Mouse (Mus musculus) Patski (cell line): ENCODE data around the gene Rpl21. TPM values are rescaled to one million over a fixed set of nuclear protein-coding genes. Genes with fewer than 3 reads are reported as not detected.
"Not testable (repeated sequence)": the region's sequence is repeated elsewhere in the genome, so short reads cannot be mapped to it uniquely, and the experiment has no call there.

Experiments
- ATAC-seq: fragments of 100-300 bp; one replicate; pipeline ENCODE4 v1.8.0; 2021
- CTCF ChIA-PET: fragments of 350-600 bp; sonication (Branson Sonifier 250); formaldehyde crosslinking; loops from one replicate; lab custom pipeline; 2022; ENCODE audit warnings: inconsistent platforms; lab: Charles Lee
- POLR2A ChIA-PET: fragments of 350-600 bp; sonication (Branson Sonifier 250); formaldehyde crosslinking; loops from one replicate; lab custom pipeline; 2022; ENCODE audit warnings: antibody characterized with exemption, inconsistent platforms; lab: Charles Lee
- DNase-seq: peaks from one replicate; pipeline ENCODE4 v3.0.0-alpha.2; 2011; ENCODE audit warnings: low read depth, low spot score
- H3K27me3 ChIP-seq: fragments of 371-371 bp; one replicate; pipeline ENCODE4 v1.5.1; 2021
- CTCF ChIP-seq: fragments of 100-300 bp; IDR thresholded peaks from one replicate; pipeline ENCODE4 v1.5.1; 2021
- in situ Hi-C: fragments of 300-500 bp; cut with MboI; formaldehyde crosslinking; loops from 3 replicates; pipeline ENCODE4 v1.11.1; 2018; ENCODE audit warnings: low pct_unique_long_range_greater_than_20kb, mixed read lengths
- polyA plus RNA-seq: library from polyadenylated mRNA; unstranded; gene quantifications from one replicate; pipeline ENCODE4 v1.2.3, GENCODE M21; 2021

Rpl21 gene
- polyA plus RNA-seq, 1 experiment from 2014 or later, result 581 TPM

- in situ Hi-C loops, result loop anchor here (25.0 kb wide), 1 partner anchor 472 kb away; the partner anchor contains the start of gene Wasf3
- H3K27me3 ChIP-seq, result no peaks in the 10 kb centered on the region
- DNase-seq (no peak), ATAC-seq (no peak)
- POLR2A ChIA-PET, result no interaction called here
- CTCF ChIA-PET, result interaction anchor here (1.0 to 1.4 kb wide), 2 partner anchors 10 to 168 kb away, joined by 4 read pairs; no protein-coding TSS in a partner anchor
- no peak for TF ChIP-seq CTCF
Observed at GRCm38 (mm10) chr5:146859246-146859645, 26.6 kb downstream of the Rpl21 start.

DNA sequence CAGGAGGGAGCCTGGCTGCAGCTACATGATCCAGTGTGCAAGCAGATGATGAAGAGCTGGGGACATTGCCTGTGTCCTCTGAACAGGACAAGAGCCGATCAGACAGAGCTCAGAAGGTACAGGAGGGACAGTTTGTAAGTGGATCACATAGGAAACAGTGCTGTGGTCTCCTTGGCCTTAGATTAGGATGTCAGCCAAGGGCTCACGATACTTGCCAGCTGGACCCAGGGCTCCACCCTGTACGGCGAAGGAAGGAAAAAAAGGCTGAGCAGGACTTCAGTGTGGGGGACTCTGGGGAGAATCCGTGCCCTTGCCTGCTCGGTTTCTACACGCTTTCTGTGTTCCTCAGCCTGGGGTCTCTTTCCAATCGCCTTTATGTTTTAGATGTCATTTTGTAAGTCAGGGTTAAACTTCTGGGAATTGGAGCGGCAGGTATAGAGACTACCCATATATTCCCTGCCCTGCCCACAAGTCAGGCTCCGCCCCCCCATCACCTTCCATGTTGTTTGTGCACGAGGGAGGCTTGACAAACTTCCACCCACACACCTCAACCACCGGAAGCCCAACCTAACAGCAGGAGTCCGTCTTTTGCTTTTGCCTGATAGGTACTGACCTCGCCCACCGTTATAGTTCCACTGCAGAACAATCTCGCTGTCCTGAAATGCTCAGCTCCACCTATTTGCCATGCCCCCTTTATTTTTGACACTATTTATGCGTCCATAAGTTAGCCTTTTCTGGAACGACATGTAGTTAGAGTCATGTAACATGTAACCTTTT lies 27.7 kb downstream of the Rpl21 start:
- H3K27me3 ChIP-seq, result no peaks in the 10 kb centered on the region
- ATAC-seq (no peak), DNase-seq (no peak)
- POLR2A ChIA-PET, result no interaction called here
- CTCF ChIA-PET, result no interaction called here
- no peak for TF ChIP-seq CTCF
- in situ Hi-C loops, result loop anchor here (25.0 kb wide), 1 partner anchor 473 kb away; the partner anchor contains the start of gene Wasf3

DNA sequence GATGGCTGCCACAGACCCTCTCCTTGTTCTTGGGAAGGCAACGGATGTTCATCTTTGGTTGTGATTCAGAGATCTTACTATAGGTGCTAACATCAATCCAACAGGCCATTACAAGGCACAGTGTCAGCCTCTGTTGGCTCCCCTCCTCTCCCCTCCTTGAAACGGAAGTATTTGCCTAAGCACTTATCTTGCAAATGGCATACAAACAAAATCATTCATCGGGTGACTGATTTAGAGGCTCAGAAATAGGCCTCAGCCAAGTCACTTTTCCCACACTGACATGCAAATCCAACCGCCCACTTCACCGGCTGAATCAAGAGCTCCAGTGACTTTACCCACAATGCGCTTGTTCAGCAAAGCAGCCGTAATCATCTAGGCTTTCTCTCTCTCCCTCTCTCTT lies 28.9 kb downstream of the Rpl21 start:
- no peak for ATAC-seq
- ChIA-PET POLR2A (interaction anchor here (1.1 kb wide), 1 partner anchor 12 kb away, joined by 3 read pairs; no protein-coding TSS in a partner anchor), CTCF (interaction anchor here (0.7 kb wide), 1 partner anchor 9 kb away, joined by 4 read pairs; no protein-coding TSS in a partner anchor)
- H3K27me3 ChIP-seq, result no peaks in the 10 kb centered on the region
- in situ Hi-C loops, result loop anchor here (25.0 kb wide), 1 partner anchor 474 kb away; the partner anchor contains the start of gene Wasf3
- no peak for DNase-seq
- no peak for TF ChIP-seq CTCF

- in situ Hi-C loops, result loop anchor here (25.0 kb wide), 1 partner anchor 478 kb away; the partner anchor contains the start of gene Wasf3
- ChIA-PET POLR2A (interaction anchor here (0.9 kb wide), 1 partner anchor 142 kb away, joined by 3 read pairs; no protein-coding TSS in a partner anchor), CTCF (no interaction called here)
- H3K27me3 ChIP-seq, result no peaks in the 10 kb centered on the region
- no peak for TF ChIP-seq CTCF
- DNase-seq, result no peak
- ATAC-seq, result no peak
Observed at GRCm38 (mm10) chr5:146865511-146865910, 32.8 kb downstream of the Rpl21 start.

DNA sequence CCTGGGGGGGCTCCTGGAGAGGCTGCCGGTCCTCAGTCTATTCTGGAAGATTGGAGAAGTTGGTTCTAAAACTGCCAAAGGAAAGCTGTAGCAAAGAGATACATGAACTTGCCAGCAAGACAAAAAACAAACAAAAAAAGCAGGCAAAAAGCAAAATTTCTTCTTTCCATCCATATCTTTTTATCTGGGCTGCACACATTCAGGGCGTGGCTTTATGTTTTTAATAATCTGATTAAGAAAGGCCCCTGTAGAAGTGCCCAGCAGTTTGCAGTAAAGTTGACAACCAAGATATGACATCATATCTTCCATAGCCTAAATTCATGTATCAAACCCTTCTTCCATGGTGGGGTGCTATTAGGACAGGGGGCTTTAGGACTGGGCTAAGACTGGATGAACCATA lies 33.6 kb downstream of the Rpl21 start:
- CTCF ChIA-PET, result no interaction called here
- in situ Hi-C loops, result loop anchor here (25.0 kb wide), 1 partner anchor 479 kb away; the partner anchor contains the start of gene Wasf3

DNA sequence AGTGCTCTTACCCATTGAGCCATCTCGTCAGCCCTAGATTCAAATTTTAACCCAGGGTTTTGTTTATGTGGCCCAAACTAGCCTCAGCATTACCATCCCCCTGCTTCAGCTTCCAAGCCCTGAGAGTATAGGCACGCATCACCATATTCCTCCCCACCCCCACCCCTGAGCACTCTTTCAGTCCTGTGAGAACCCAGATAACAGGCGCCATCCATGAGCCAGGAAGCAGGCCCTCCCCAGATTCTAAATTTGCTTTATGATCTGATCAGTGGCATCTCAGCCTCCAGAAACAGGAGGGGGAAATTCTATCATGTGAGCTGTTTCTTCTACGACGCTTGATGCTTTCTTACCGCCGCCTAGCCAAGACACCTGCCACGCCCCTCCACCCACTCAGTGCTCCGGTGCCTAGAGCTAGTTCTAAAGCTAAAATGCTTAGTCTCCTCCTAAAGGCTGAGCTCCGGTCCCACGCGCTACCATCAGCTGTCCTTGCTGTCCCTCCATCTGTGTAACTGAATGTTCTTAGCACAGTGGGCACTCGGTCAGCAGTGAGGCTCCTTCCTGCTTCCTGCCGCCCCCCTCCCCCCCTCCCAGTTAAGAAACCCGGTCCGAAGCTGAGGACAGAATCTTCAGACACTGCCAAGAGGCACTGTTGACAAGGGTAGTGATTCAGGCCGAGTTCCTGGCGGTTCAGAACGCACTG lies 34.7 kb downstream of the Rpl21 start:
- no peak for DNase-seq

More for the DNA sequence above, 33.6 kb downstream of the Rpl21 start:
- no peaks in the 10 kb centered on the region for H3K27me3 ChIP-seq
- ATAC-seq, result no peak
- no peak for DNase-seq
- POLR2A ChIA-PET, result interaction anchor here (0.5 to 1.2 kb wide), 3 partner anchors 14 to 563 kb away, joined by 3 read pairs; no protein-coding TSS in a partner anchor
- no peak for TF ChIP-seq CTCF

GRCm38 (mm10) chr5:146867946-146868314 lies 35.2 kb downstream of the Rpl21 start:
- ATAC-seq (no peak), DNase-seq (no peak)
- ChIA-PET POLR2A (no interaction called here), CTCF (interaction anchor here (1.0 to 1.1 kb wide), 3 partner anchors 10 to 431 kb away, joined by 3 to 4 read pairs (median 3); no protein-coding TSS in a partner anchor)
- H3K27me3 ChIP-seq, result no peaks in the 10 kb centered on the region
- TF ChIP-seq CTCF, result no peak
- in situ Hi-C loops, result loop anchor here (25.0 kb wide), 1 partner anchor 481 kb away; the partner anchor contains the start of gene Wasf3

More for the DNA sequence above, 34.7 kb downstream of the Rpl21 start:
- H3K27me3 ChIP-seq, result no peaks in the 10 kb centered on the region
- no peak for ATAC-seq
- in situ Hi-C loops, result loop anchor here (25.0 kb wide), 1 partner anchor 480 kb away; the partner anchor contains the start of gene Wasf3
- CTCF ChIA-PET, result interaction anchor here (1.0 to 1.1 kb wide), 3 partner anchors 9 to 432 kb away, joined by 3 to 4 read pairs (median 3); no protein-coding TSS in a partner anchor
- TF ChIP-seq CTCF, result no peak
- POLR2A ChIA-PET, result interaction anchor here (1.2 kb wide), 1 partner anchor 16 kb away, joined by 3 read pairs; no protein-coding TSS in a partner anchor

GRCm38 (mm10) chr5:146872981-146873631 lies 40.4 kb downstream of the Rpl21 start:
- ATAC-seq (no peak), DNase-seq (no peak)
- POLR2A ChIA-PET, result interaction anchor here (0.6 kb wide), 1 partner anchor 75 kb away, joined by 7 read pairs; no protein-coding TSS in a partner anchor
- no peak for TF ChIP-seq CTCF
- no peaks in the 10 kb centered on the region for H3K27me3 ChIP-seq
- CTCF ChIA-PET, result interaction anchor here (1.6 kb wide), 1 partner anchor 11 kb away, joined by 5 read pairs; no protein-coding TSS in a partner anchor
- in situ Hi-C loops, result loop anchor here (25.0 kb wide), 1 partner anchor 486 kb away; the partner anchor contains the start of gene Wasf3

DNA sequence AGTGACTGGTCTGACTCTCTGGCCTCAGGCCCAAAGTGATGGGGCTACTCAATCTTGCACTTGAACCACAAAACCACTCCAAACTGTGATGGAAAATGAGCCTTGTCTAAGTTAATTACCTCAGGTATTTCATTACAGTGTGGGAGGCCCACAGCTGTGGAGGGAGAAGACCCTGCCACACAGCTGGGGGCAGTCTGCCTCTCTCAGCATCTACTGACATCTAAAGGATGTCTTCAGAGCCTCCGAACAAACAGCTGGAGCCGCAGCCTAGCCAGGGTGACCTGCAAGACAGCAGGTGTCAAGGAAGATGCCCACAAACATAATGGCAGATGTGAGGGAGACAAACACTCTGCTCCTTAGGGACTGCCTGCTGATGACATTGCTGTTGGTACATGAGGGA lies 43.3 kb downstream of the Rpl21 start:
- TF ChIP-seq CTCF, result no peak
- DNase-seq (no peak), ATAC-seq (no peak)
- POLR2A ChIA-PET, result no interaction called here
- in situ Hi-C loops, result no loop called here
- no peaks in the 10 kb centered on the region for H3K27me3 ChIP-seq
- CTCF ChIA-PET, result no interaction called here

GRCm38 (mm10) chr5:146877882-146878281 lies 45.2 kb downstream of the Rpl21 start:
- in situ Hi-C loops, H3K27me3 ChIP-seq, ATAC-seq, DNase-seq: not testable (repeated sequence)
- ChIA-PET POLR2A (interaction anchor here (0.8 kb wide), 1 partner anchor 29 kb away, joined by 5 read pairs; no protein-coding TSS in a partner anchor), CTCF (interaction anchor here (1.1 kb wide), 1 partner anchor 13 kb away, joined by 3 read pairs; no protein-coding TSS in a partner anchor)
